Comparison of ENCODE assay signal across 10 mouse cellular contexts in genomic region chr8:125509776-125510175, GRCm38 (mm10). TPM values are rescaled to one million over a fixed set of nuclear protein-coding genes. Genes with fewer than 3 reads are reported as not detected.
DNase-seq lines count a peak whose midpoint lies in the region; ATAC-seq lines count a peak whose summit lies in the region.
"Had no signal": no experiment of that assay in that cellular context is flagged by ENCODE, and none has a peak within 500 bp of the region (broad histone marks: within the 10 kb centered on the region; RNA-seq: fewer than 3 reads in every experiment).

No protein-coding gene starts in this region.

- H3K9me3 ChIP-seq in forebrain, embryonic 10.5 days, result no peaks in the 10 kb centered on the region
- no peaks in the 10 kb centered on the region for H3K9me3 ChIP-seq in limb, embryonic 12.5 days
- H3K9me3 ChIP-seq: megakaryocyte, embryonic 14.5 days had no signal

- peak overlapping the region; percentile 17 for H3K4me2 ChIP-seq in limb, embryonic 12.5 days

- peak; percentile 57 for DNase-seq in left cerebral cortex, postnatal 4 days
- no peak for DNase-seq in left cerebral cortex, postnatal 25 days (ENCODE audit: low spot score in 2 of 2)
- peak; percentile 84 for DNase-seq in adrenal gland, postnatal 10 days
- no peak for DNase-seq in forebrain, embryonic 10.5 days (ENCODE audit: extremely low spot score, low spot score)
- DNase-seq in T-cell, adult 2 months (ENCODE audit: low spot score), result no peak
- DNase-seq in left cerebral cortex, postnatal 14 days (ENCODE audit: low spot score in 2 of 2), result no peak
- DNase-seq: cerebellum, adult 9-10 months; layer of hippocampus, postnatal 36 days had no signal

- H3K27ac ChIP-seq in forebrain, embryonic 10.5 days, result peak overlapping the region; percentile 58; the same call in 1 of the 2 replicates
- peak overlapping the region; percentile 41; the same call in 1 of the 2 replicates for H3K27ac ChIP-seq in limb, embryonic 12.5 days

- H3K4me3 ChIP-seq in forebrain, embryonic 10.5 days, result no peak overlapping the region
- H3K4me3 ChIP-seq in limb, embryonic 12.5 days (replicated peaks), result no peak overlapping the region
- H3K4me3 ChIP-seq: megakaryocyte, embryonic 14.5 days had no signal

- intact Hi-C loops in left cerebral cortex, postnatal 4 days (cut with DNase I), result no loop called here
- intact Hi-C loops in left cerebral cortex, postnatal 25 days (cut with DNase I), result loop anchor here (5.0 kb wide), 1 partner anchor 48 kb away; no protein-coding TSS in a partner anchor
- intact Hi-C loops in left cerebral cortex, postnatal 14 days (cut with DNase I), result no loop called here

- WGBS in forebrain, embryonic 10.5 days, result 44% methylated on average over 4 of the region's 4 CpGs
- 23% methylated on average over 4 of the region's 4 CpGs for WGBS in limb, embryonic 12.5 days

- H3K9ac ChIP-seq in limb, embryonic 12.5 days (replicated peaks), result no peak overlapping the region

- no peaks in the 10 kb centered on the region for H3K27me3 ChIP-seq in forebrain, embryonic 10.5 days (ENCODE audit: poor library complexity, severe bottlenecking)
- H3K27me3 ChIP-seq in limb, embryonic 12.5 days, result no peaks in the 10 kb centered on the region

- peaks cover 93% of the 10 kb centered on the region for H3K4me1 ChIP-seq in forebrain, embryonic 10.5 days
- peaks cover 34% of the 10 kb centered on the region for H3K4me1 ChIP-seq in limb, embryonic 12.5 days (replicated peaks)
- H3K4me1 ChIP-seq: megakaryocyte, embryonic 14.5 days had no signal

- ATAC-seq in limb, embryonic 12.5 days (ENCODE audit: insufficient number of reproducible peaks, insufficient read depth, low FRiP score, low TSS enrichment, low read depth), result no peak

- H3K36me3 ChIP-seq in forebrain, embryonic 10.5 days (replicated peaks), result no peaks in the 10 kb centered on the region
- no peaks in the 10 kb centered on the region for H3K36me3 ChIP-seq in limb, embryonic 12.5 days

RNA-seq across cellular contexts. Expression of gene Sipa1l2, which starts 59.8 kb away (rescaled TPM):
- 10 to 100 TPM; 43.2 to 46.9 TPM for total RNA-seq in left cerebral cortex, postnatal 4 days (2021)
- 10 to 100 TPM; 39.6 to 40.6 TPM for total RNA-seq in left cerebral cortex, postnatal 25 days (2021)
- 10 to 100 TPM; 29.1 to 36.5 TPM for total RNA-seq in adrenal gland, postnatal 10 days (2021)
- 13.1 and 15.4 TPM in 2 replicates for polyA plus RNA-seq in forebrain, embryonic 10.5 days (2016; fragmentation: Nextera tagmentation; extraction: Ambion mirVana)
- polyA plus RNA-seq in limb, embryonic 12.5 days (2016; fragmentation: Nextera tagmentation; extraction: Ambion mirVana), result 18.6 and 20.2 TPM in 2 replicates
- total RNA-seq in left cerebral cortex, postnatal 14 days (2021), result 10 to 100 TPM; 37.7 to 41.5 TPM

Comparison
In these comparisons a context has a peak if more than half of its experiments do, and no peak if none do; other contexts are left out.
1. DNase-seq: peak in left cerebral cortex, postnatal 4 days (single experiment) and adrenal gland, postnatal 10 days (single experiment); none in left cerebral cortex, postnatal 25 days (0 of 2), forebrain, embryonic 10.5 days (single experiment), T-cell, adult 2 months (single experiment) and left cerebral cortex, postnatal 14 days (0 of 2).